Mouse (Mus musculus) cerebellum, postnatal 10 days (tissue): ENCODE data around the gene Sugct.
"Not testable (repeated sequence)": the region's sequence is repeated elsewhere in the genome, so short reads cannot be mapped to it uniquely, and the experiment has no call there.

ENCODE experiments used
- DNase-seq, 2 experiments: peaks; one replicate each; pipeline ENCODE4 v3.0.0; 2021; ENCODE audit warnings: mixed read lengths in 2 of 2

The Sugct gene

DNA sequence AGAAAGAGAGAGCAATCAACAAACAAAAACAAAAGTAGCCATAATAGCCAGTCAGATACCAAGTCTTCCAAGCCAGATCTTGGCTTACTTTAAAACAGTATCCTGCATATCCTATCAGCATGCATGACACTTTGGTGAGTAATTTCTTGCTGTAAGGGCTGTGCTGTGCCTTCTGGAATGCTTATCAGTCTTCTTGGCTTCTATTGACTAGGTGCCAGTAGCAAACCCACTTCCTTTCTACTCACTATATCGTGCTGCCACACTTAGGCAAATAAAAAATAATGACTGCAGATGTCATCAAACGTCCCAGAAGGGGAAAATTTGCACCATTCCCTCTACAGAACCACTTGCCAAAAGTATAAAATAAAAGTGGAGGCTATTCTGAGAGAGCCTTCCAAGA, 848.1 kb downstream of the Sugct start:
- DNase-seq: no peak

DNA sequence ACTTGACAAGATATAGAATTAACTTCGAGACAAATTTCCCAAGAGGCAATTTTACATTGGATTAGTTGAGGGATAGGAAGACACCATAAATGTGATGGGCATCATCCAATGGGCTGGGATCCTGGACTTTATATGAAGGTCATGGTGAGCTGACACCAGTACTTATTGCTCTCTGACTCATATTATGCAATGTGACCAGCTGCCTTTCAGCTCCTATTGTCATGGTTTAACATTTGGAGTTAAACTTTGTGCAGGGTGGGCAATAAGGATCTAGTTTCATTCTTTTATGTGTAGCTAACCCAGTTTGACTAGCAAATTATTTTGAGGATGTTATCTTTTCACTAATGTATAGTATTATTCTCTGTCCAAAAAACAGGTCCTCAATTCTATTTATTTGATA, 854.4 kb downstream of the Sugct start:
- no peak for DNase-seq

- DNase-seq: no peak
These were observed 856.9 kb downstream of the Sugct start for GRCm38 (mm10) chr13:16838409-16838808.

- DNase-seq: peak; percentile 3 to 4
These were observed 860.2 kb downstream of the Sugct start for GRCm38 (mm10) chr13:16835111-16835510.

GRCm38 (mm10) chr13:16833069-16833468, 862.3 kb downstream of the Sugct start:
- DNase-seq: no peak

- peak; percentile 33 to 38 for DNase-seq
These were observed 863.5 kb downstream of the Sugct start for GRCm38 (mm10) chr13:16831840-16832239.

DNA sequence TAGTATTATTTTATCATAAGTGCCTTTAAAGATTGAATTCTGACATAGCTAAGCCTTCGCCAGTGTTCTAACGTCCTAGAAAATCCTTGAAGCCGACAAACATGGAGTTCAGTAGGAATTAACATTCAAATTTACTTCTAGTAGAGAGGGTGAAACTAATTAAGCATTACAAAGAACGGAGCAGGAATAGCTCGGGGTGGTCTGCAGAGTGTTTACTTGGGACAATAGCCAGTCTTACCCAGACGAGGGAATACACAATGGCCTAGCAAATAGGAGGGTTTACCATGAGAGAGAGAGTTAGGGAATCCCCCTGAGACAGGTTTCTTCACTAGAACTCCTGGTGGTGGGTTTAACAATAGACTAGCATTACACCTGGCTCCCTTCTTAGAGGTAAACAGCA, 865.1 kb downstream of the Sugct start:
- DNase-seq: not testable (repeated sequence)

DNA sequence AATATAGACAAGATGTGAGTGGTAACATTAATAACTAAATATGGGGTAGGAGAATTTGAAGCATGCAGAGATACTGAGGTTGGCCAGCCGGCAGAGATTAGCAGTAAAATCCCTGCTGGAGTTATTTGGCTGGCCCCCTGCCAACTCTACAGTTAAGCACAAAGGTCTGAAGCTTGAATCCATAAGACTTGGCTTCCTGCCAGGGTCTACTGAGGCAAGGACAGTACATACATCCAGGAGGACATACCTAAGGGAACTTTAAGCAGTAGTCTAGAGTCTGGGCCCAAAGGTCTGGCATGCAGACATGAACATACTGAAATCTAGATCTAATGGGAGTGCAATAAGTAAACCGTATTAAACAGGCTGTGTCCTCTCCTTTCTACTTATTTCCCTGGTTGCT, 865.8 kb downstream of the Sugct start:
- peak; percentile 32 to 44 for DNase-seq

DNA sequence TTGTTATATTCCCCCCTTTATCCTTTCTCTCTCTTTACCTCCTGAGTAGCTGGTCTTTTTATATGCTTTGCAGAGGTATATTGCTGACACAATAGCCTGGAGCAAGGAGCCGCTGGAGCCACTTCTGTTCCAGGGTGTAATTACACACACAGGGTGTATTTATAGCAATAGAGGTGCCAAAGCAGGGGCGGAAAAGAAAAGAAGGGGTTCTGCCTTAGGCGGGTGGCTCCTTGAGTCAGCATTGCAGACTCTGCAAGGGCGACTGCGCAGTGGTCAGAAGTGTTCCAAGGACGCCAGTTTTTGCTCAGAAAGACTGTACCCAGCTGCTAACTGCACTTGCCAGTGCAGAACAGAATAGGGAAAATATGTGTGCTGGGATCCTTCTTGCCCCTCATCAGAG, 869.7 kb downstream of the Sugct start:
- DNase-seq: no peak

DNA sequence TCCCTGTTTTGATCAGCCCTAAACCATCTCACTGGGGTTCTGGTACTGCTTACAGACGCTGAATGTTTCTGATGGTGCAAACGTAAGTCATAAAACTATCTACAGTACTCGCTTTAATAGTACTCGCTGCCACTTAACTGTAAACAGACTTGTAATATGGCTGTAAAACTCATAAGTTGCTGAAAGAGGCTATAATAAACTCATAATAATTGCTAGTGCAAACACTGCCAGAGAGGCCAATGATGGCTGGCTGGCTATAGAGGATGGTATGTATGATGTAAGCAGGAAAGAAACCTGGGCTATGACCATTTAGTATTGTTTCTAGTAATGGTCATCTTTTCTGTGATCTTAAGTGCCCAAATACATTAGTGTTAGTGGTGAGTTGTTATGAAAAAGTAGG, 873.6 kb downstream of the Sugct start:
- no peak for DNase-seq

GRCm38 (mm10) chr13:16817471-16817870, 877.9 kb downstream of the Sugct start:
- no peak for DNase-seq

GRCm38 (mm10) chr13:16816747-16817146, 878.6 kb downstream of the Sugct start:
- DNase-seq: no peak

GRCm38 (mm10) chr13:16812268-16812667, 883.1 kb downstream of the Sugct start:
- no peak for DNase-seq
